Mouse (Mus musculus): ENCODE measurements at regions not wholly inside any gene's neighbourhood (a gene's known extent, or its start where the extent isn't known, plus 50 kb on each side); places are given as distances from the start of the nearest gene placed in this dataset.
"Not testable (repeated sequence)": the region's sequence is repeated elsewhere in the genome, so short reads cannot be mapped to it uniquely, and the experiment has no call there.

DNA sequence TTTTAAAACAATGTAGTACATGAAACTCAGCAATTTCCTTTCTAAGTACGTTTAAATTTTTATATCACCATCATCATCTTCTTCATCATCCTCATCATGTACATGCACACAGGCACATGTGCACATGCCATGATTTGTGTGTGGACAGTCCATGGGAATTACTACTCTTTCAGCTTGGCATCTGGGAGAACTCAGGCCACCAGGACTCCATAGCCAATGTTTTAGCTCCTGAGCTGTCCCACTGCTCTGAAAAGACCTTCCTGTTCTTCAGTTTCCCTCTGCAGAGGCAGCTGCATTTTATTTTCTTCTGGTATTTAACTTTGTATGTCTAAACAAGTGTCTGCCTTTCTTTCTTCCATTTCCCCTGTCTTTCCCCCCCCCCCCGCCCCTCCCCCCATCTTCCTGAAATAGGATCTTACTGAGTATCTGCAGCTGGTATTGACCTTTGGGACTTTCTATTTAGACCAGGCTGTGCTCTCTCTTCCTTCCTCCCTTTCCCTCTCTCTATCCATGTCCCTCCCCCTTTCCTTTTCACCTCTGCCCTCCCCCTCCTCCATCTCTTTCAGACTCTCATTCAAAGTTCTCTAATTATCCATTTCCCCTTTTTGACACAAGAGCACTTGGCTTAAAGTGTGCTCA, 72.8 kb upstream of the Arhgap42 start:
- Histone ChIP-seq H3K27me3 (ENCODE audit: control insufficient read depth in 1 of 2, insufficient read depth in 2 of 2, low read length in 2 of 2) (no peaks in the 10 kb centered on the region), H3K4me3 (ENCODE audit: control insufficient read depth in 1 of 2, insufficient read depth in 1 of 2, low read depth in 2 of 2, low read length in 2 of 2) (no peak overlapping the region), H3K9ac (ENCODE audit: control insufficient read depth, low read depth, low read length, poor library complexity, severe bottlenecking) (no peak overlapping the region), H3K4me1 (ENCODE audit: control insufficient read depth in 1 of 2, insufficient read depth in 2 of 2, low read length in 2 of 2) (no peaks in the 10 kb centered on the region), H3K27ac (ENCODE audit: control insufficient read depth, low read depth, low read length) (no peak overlapping the region), H3K9me3 (replicated peaks; ENCODE audit: insufficient read depth, low read length) (no peaks in the 10 kb centered on the region), H3K36me3 (ENCODE audit: control insufficient read depth in 1 of 2, insufficient read depth in 2 of 2, low read length in 2 of 2) (no peaks in the 10 kb centered on the region), H3K79me2 (ENCODE audit: control insufficient read depth, insufficient read depth, low read length, poor library complexity) (no peaks in the 10 kb centered on the region)
- no peak for TF ChIP-seq MYC (IDR thresholded peaks at IDR 0.05; ENCODE audit: low read depth, low read length)
- no peak for TF ChIP-seq HCFC1 (IDR thresholded peaks at IDR 0.05; ENCODE audit: low read depth, low read length)
- no peak for TF ChIP-seq KAT2A (conservative IDR thresholded peaks at IDR 0.05; ENCODE audit: low read depth, low read length)
- no peak for TF ChIP-seq TAL1 (IDR thresholded peaks at IDR 0.05; ENCODE audit: low read length)
- TF ChIP-seq MXI1 (IDR thresholded peaks at IDR 0.05; ENCODE audit: low read depth, low read length) = no peak
- TF ChIP-seq ETS1 (IDR thresholded peaks at IDR 0.05; ENCODE audit: low read depth, low read length) = no peak
- no peak for TF ChIP-seq POLR2AphosphoS5 (IDR thresholded peaks at IDR 0.05; ENCODE audit: borderline replicate concordance, low read depth, low read length)
- TF ChIP-seq NELFE (IDR thresholded peaks at IDR 0.05; ENCODE audit: low read depth, low read length) = no peak
- no peak for TF ChIP-seq RCOR1 (IDR thresholded peaks at IDR 0.05; ENCODE audit: low read depth, low read length)
- no peak for TF ChIP-seq MAZ (IDR thresholded peaks at IDR 0.05; ENCODE audit: low read depth, low read length)
- TF ChIP-seq ZMIZ1 (IDR thresholded peaks at IDR 0.05; ENCODE audit: low read depth, low read length) = no peak
- no peak for TF ChIP-seq POLR2AphosphoS2 (IDR thresholded peaks at IDR 0.05; ENCODE audit: low read length)
- no peak for TF ChIP-seq USF2 (IDR thresholded peaks at IDR 0.05; ENCODE audit: borderline replicate concordance in 1 of 2, insufficient read depth in 1 of 2, low read depth in 1 of 2, low read length in 2 of 2)
- no peak for TF ChIP-seq TBP (IDR thresholded peaks at IDR 0.05; ENCODE audit: low read depth, low read length)
- TF ChIP-seq TCF12 (IDR thresholded peaks at IDR 0.05; ENCODE audit: low read depth, low read length) = no peak
- TF ChIP-seq GATA1 (IDR thresholded peaks at IDR 0.05; ENCODE audit: low read depth, low read length) = no peak
- no peak for TF ChIP-seq ELF1 (IDR thresholded peaks at IDR 0.05; ENCODE audit: low read depth, low read length)
- TF ChIP-seq RAD21 (IDR thresholded peaks at IDR 0.05; ENCODE audit: low read depth, low read length) = no peak
- no peak for DNase-seq (ENCODE audit: low read depth, low spot score)

DNA sequence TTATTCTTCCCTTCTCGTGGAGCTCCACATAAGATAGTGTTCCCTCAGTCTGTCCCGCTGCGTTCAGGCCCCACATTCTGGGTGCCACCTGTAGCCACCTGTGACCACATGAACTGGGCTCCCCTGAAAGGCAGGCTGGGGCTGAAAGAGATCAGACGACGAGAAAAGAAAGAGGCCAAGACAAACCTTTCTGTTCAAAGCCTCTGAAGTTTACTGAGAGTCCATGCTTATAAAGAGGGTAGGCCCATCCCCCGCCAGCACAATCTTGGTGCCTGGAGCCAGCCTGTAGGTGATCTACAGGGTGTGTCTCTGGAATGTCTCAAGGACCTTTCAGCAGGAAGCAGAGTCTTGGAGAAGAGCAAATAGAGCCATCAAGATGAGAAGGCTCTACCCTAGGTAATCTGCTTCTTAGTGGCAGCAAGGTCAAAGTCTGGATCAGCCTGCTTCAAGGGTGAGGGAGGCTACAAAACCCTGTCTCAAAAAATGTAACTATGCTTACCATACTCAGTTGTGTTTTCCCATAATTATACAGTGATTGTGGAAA, 72.2 kb upstream of the Arhgap42 start:
- H3K4me1 ChIP-seq (ENCODE audit: control insufficient read depth in 1 of 2, insufficient read depth in 2 of 2, low read length in 2 of 2); H3K27ac ChIP-seq (ENCODE audit: control insufficient read depth, low read depth, low read length); H3K79me2 ChIP-seq (ENCODE audit: control insufficient read depth, insufficient read depth, low read length, poor library complexity); H3K4me3 ChIP-seq (ENCODE audit: control insufficient read depth in 1 of 2, insufficient read depth in 1 of 2, low read depth in 2 of 2, low read length in 2 of 2); H3K36me3 ChIP-seq (ENCODE audit: control insufficient read depth in 1 of 2, insufficient read depth in 2 of 2, low read length in 2 of 2); DNase-seq (ENCODE audit: low read depth, low spot score); H3K9me3 ChIP-seq (replicated peaks; ENCODE audit: insufficient read depth, low read length); H3K9ac ChIP-seq (ENCODE audit: control insufficient read depth, low read depth, low read length, poor library complexity, severe bottlenecking); H3K27me3 ChIP-seq (ENCODE audit: control insufficient read depth in 1 of 2, insufficient read depth in 2 of 2, low read length in 2 of 2): not testable (repeated sequence)
